Mouse (Mus musculus) CH12F3 (cell line): Measurements from ENCODE around the gene Rfc2.

Source experiments
- in situ Hi-C: fragments of 300-500 bp; cut with MboI; formaldehyde crosslinking; loops from 2 replicates; pipeline ENCODE4 v1.14.3; 2020; ENCODE audit warnings: low sequenced_read_pairs

The Rfc2 gene

DNA sequence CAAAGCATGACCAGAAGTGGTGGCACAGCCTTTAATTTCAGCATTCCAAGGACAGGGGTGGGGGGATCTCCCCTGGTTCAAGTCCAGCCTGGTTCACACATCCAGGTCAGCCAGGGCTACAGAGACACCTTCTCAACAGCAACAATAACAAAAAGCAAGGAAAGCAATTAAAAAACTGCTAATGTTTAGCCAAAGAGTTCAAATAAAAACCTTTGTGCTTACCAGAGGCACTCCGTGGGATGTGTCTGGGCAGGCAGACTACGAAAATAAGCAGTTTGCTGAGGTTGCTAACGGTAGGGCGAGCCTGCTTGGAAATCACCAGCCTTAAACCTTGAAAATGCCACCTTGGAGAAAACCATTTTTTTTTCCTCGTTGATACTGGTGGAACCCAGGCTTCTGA lies at the start of gene Rfc2:
TSS of gene Rfc2 (plus strand) at position 221 of the 400 bp plus-strand sequence.
- in situ Hi-C loops, result loop anchor here (5.0 to 25.0 kb wide), 2 partner anchors 36 to 194 kb away; partner anchors contain the start of gene Lat2

GRCm38 (mm10) chr5:134531585-134531984 lies 49.6 kb upstream of the Rfc2 start:
- in situ Hi-C loops, result no loop called here

- in situ Hi-C loops, result no loop called here
These were observed 48.7 kb upstream of the Rfc2 start for GRCm38 (mm10) chr5:134532417-134532816.

GRCm38 (mm10) chr5:134536036-134536435 lies 45.1 kb upstream of the Rfc2 start:
- in situ Hi-C loops, result no loop called here

DNA sequence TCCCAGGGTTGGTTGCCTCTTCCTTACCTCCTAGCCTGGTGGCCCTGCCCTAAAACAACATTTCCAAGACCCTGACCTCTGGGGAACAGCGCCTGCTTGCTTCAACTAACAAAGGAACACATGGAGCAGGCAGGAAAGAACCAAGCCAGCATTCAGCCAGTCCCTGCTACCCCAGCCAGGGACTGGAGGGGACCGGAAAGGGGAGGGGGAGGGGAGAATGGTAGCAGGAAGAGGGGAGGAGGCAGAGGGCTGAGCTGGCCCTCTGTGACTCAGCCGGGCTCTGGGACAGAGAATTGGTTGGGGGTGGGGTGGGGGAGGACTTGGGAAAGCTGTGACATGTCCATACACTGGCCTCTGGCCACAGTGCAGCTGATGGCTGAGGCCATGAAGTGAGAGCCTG lies 41.3 kb upstream of the Rfc2 start:
- in situ Hi-C loops, result no loop called here

- in situ Hi-C loops, result no loop called here
These were observed 40.3 kb upstream of the Rfc2 start for GRCm38 (mm10) chr5:134540881-134541280.

DNA sequence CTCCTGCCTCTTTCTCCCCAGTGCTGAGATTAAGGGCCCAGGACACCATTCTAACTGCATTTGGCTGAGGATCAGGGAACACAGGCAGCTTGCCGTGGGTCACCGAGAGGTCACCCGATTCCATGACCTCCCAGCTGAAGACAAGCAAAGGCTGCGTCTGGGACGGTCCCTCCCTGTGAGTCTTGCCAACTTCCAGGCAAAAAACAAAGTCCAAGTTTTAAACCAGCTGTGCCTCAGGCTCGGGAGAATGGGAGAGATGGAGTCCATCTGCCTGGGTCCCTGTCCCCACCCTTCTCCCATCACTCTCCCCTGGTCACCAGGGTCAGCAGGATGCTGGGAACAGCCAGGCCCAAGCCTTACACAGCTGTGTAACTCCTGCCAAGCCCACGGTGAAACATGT lies 39.5 kb upstream of the Rfc2 start:
- in situ Hi-C loops, result no loop called here

DNA sequence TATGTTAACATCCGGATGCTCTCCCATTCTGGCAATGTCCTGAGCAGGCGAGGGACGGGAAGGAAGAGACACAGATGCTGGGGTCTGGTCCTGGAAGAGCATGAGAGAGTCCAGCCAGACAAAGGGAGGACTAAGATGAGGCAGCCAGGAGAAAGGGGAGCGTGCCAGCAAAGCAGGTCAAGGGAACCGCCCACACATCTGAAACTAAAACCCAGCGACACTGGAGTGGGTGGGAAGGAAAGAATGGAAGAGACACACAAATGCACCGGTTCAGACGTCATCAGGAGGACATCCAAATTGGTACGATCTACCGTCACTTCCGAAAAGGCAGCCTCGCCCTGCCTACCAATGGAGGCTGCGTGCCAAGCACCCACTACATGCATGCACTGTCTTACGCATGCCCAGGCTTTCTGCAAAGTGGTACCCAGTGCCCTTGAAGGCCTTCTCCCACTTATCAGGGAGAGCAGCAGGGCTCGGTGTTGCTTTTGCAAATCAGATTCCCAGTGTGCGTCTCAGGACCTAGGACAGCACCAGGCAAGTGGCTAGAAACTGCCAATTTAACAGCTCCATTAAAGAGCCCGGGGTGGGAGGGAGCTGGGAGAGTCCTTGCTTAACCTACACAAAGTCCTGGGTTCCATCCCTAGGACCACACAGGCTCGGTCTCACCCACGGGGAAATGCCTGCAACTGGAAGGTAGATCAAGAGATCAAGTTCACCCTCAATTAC lies 36.5 kb upstream of the Rfc2 start:
- in situ Hi-C loops, result no loop called here

- in situ Hi-C loops, result no loop called here
These were observed 35.9 kb upstream of the Rfc2 start for GRCm38 (mm10) chr5:134545242-134545629.

- in situ Hi-C loops, result no loop called here
These were observed 34.4 kb upstream of the Rfc2 start for GRCm38 (mm10) chr5:134546790-134547189.

DNA sequence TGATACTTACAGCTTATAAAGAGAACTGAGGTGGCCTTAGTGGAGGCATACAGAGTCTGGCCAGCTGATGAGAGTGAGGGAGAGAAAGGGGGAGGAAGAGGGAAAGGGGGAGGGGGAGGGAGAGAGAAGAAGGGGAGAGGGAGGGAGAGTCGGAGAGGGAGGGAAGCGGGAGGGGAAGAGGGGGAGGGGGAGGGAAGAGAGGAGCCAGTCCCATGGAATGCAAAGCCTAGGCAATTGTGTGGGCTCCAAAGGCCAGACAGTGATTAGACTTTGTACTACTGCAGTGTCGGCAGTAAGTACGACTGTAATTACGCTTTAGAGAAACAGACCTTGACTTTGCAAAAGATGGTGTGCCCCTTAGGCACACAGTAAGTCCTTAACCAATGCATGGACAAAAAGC lies 32.9 kb upstream of the Rfc2 start:
- in situ Hi-C loops, result no loop called here

DNA sequence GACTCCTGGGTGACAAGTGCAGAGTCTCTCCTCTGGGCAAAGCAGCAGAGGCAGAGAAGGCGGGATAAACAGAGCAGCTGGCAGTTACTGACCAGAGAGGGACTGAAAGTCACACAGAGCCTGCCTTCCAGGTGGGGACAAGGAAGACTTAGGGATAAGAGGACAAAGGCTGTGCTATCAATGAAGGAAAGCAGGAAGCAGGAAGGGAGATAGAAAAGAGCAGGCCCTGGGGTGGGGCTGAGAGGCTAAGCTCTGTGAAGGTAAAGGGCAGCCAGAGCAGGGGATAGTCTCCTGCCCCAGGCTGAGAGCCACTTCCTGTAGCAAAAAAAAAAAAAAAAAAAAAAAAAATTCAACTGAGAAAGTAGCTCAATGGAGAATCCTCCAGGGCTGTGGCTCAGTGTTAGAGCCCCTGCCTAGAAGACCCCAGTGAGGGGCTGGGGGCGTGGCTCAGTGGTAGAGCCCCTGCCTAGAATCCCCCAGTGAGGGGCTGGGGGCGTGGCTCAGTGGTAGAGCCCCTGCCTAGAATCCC lies 31.5 kb upstream of the Rfc2 start:
- in situ Hi-C loops, result no loop called here

DNA sequence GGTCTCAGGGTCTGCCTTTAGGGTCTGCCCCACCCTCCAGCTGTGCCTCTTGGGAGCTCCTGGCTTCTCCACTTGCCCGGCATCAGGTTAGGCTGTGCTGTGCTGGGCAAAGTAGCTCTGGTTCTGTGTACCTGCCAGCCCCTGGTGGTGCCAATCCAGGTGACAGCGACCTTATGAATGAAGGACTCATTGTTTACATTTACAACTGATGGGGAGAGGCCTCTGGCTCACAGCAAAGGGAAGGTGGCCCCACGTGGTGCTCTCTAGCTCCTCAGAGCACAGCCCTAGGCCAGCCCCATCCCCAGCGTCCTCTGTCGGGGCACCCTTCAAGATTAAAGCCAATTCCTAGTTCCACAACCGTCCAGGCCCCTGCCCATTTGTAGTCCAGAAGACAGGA lies 30.3 kb upstream of the Rfc2 start:
- in situ Hi-C loops, result no loop called here

GRCm38 (mm10) chr5:134551233-134552109 lies 29.7 kb upstream of the Rfc2 start:
- in situ Hi-C loops, result no loop called here

GRCm38 (mm10) chr5:134552110-134552972 lies 28.8 kb upstream of the Rfc2 start, which contains the start of gene Clip2:
Gene Clip2, minus strand, starts transcription at chr5:134552434.
- in situ Hi-C loops, result no loop called here

- in situ Hi-C loops, result no loop called here
These were observed 27.1 kb upstream of the Rfc2 start for GRCm38 (mm10) chr5:134553951-134554546.

DNA sequence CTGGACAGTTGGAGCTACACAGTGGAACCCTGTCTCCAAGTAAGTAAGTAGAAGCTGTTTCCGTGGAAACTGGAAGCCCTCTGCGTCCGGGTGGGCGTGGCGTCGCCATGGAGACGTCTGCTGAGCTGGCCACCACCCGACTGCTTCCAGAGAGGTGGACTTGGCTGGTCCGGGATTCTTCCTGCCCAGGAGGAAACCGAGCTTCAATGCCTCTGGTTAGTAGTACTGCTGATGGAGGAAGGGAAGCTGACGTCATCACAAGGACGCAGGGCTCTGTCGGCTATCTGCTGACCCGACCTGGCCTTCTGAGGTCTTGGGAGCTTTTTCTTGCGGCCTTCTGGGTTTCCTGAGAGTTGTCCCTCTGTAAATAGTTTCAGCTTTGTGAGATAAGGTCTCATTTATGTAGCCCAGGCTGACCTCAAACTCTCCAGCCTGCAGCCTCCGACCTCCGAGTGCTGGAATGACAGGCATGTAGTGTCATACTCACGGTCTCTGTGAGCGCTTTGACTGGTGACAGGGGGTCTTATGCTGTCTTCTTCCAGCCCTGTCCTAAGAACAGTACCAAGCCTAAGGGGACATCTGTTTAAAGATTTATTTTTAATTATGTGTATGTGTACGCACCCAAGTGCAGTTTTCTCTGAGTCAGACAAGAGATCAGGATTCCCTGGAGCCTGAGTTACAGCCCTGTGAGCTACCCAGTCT lies 25.6 kb upstream of the Rfc2 start:
- in situ Hi-C loops, result no loop called here

DNA sequence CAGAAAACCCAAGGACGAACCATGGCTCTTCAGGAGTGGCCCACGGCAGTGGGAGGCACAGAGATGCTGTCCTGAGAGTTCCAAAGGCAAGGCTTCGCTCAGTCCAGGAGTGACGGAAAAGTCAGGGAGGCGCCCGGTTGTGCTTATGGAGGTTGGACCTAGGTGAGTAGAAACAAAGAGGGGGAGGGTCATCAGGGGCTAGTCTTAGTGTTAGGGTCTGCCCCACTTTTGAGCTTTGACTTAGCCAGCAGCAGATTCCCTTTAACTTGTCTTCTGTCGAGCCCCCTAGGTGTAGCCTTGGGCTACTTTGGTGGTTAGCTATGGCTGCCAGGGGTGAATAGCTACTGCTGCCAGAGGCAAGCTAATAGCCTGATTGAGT lies 21.1 kb upstream of the Rfc2 start, which contains the start of gene Syna:
TSS of gene Syna (minus strand) at position 101 of the 379 bp plus-strand sequence.
- in situ Hi-C loops, result no loop called here

DNA sequence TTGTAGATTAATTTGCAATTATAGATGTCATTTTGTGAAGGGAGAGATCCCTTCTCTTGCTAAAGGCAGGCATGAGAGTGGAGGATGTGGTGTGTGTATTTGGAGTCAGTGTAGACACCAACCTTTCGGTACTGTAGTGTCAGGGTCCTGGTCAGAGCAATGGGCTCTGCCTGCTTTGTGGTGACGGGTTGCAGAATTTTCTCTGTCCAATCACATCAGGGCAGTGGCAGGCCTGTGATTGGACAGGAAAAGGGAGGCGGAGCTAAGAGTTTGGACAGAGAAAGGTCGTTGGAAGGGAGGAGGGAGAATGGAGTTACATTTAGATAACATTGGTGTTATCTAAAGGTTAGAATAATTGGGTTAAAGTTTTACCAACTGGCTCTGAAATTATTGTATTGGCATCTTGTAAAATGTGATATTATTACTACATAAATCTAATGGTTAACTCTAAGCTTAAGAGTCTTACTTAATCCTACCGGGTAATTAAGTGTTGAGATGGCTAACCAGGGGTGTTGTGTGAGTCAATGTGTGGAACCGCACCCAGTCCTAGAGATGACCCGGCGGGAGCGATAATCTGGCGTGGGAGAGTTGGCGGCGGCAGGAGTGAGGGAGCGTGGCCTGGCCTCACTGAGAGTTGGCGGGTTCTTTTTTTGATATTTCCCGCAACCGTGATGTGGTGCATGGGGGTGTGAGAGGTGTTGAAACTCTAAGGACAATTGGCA lies 20.6 kb upstream of the Rfc2 start:
- in situ Hi-C loops, result no loop called here
